Mouse (Mus musculus) gastrocnemius, postnatal 4 days (tissue): ENCODE results near the gene Plgrkt. TPM values are rescaled to one million over a fixed set of nuclear protein-coding genes. Genes with fewer than 3 reads are reported as not detected.

Source experiments
- total RNA-seq, 2 experiments: library from RNA; stranded (reverse); gene quantifications; 2 replicates each; pipeline ENCODE4 v1.2.3; 2021

Gene Plgrkt
- total RNA-seq, 2 experiments from 2014 or later: 35.6 to 41.7 TPM

Other genes with a start within 250 kb of the Plgrkt start
- gene Jak2, start 115.6 kb downstream of the Plgrkt start, total RNA-seq: 10 to 100 TPM; 16.2 to 18.4 TPM
- under 1 TPM; 0.80 to 0.83 TPM for gene Insl6, start 42.0 kb downstream of the Plgrkt start, total RNA-seq
- gene Rln1, start 32.7 kb downstream of the Plgrkt start, total RNA-seq: 1 to 10 TPM in 1 of 2 experiments, under 1 TPM in 1; 0.78 to 1.1 TPM
- 1 to 10 TPM in 1 of 2 experiments, under 1 TPM in 1; 0.76 to 1.1 TPM for gene Cd274, start 65 bp upstream of the Plgrkt start, total RNA-seq
- gene Pdcd1lg2, start 43.5 kb upstream of the Plgrkt start, total RNA-seq: not detected
- 10 to 100 TPM; 34.2 to 40.2 TPM for gene Ric1, start 154.9 kb upstream of the Plgrkt start, total RNA-seq